Mouse (Mus musculus) midbrain, embryonic 10.5 days (tissue): ENCODE measurements around the gene Pitpnm3. TPM values are rescaled to one million over a fixed set of nuclear protein-coding genes. Genes with fewer than 3 reads are reported as not detected.

Source experiments
- DNase-seq: peaks from one replicate; pipeline ENCODE4 v3.0.0-alpha.2; 2017; ENCODE audit warnings: low spot score
- H3K27ac ChIP-seq: fragments of 300-500 bp; sonication (generic); replicated peaks from 2 replicates; pipeline ENCODE4 v1.5.1; 2016; ENCODE audit warnings: mild to moderate bottlenecking
- H3K27me3 ChIP-seq: fragments of 300-500 bp; sonication (generic); 2 replicates; pipeline ENCODE4 v1.6.1; 2016; ENCODE audit warnings: low read depth, mild to moderate bottlenecking; ENCODE audit not compliant: poor library complexity, severe bottlenecking
- H3K36me3 ChIP-seq: fragments of 300-500 bp; sonication (generic); 2 replicates; pipeline ENCODE4 v1.6.1; 2016; ENCODE audit warnings: mild to moderate bottlenecking, moderate library complexity
- H3K4me1 ChIP-seq: fragments of 300-500 bp; sonication (generic); 2 replicates; pipeline ENCODE4 v1.6.1; 2016
- H3K4me3 ChIP-seq: fragments of 300-500 bp; sonication (generic); 2 replicates; pipeline ENCODE4 v1.5.1; 2016; ENCODE audit warnings: mild to moderate bottlenecking, moderate library complexity
- H3K9me3 ChIP-seq: fragments of 300-500 bp; sonication (generic); replicated peaks from 2 replicates; pipeline ENCODE4 v1.6.1; 2016; ENCODE audit warnings: mild to moderate bottlenecking
- WGBS: fragments of 180-500 bp; shearing (Covaris S2); methylation state at CpG from one replicate; pipeline ENCODE4 v1.1.7; 2016; 5-methylcytosine and 5-hydroxymethylcytosine counted together
- polyA plus RNA-seq: library from polyadenylated mRNA; unstranded; fragments of >200 nt; fragmentation: Nextera tagmentation; extraction: Ambion mirVana; gene quantifications from 2 replicates; pipeline ENCODE4 v1.2.1, GENCODE M21; 2016

The Pitpnm3 gene
- polyA plus RNA-seq, 1 experiment from 2014 or later, result 0.10 TPM

DNA sequence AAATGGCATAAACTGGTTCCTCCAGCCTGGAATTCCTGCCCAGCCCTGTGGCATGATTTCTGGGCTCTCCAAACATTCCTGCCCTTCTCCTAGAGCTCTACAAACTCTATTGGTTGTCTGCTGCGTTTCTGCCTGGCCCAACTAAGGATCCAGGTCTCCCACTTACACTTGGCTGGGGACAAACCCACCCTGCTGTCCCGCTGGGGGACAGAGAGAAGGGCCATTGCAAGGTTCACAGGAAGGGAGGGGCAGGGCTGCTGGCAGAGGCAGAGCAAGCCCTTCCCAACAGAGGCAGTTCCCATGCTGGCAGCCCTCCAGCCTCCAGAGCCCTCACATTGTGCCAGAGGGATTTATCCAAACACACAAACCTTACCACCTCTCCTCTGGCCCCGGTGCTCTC lies 3.3 kb downstream of the Pitpnm3 start:
- 39% methylated on average over 3 of the region's 3 CpGs for WGBS
- no peak overlapping the region for H3K4me3 ChIP-seq
- peaks cover 71% of the 10 kb centered on the region for H3K27me3 ChIP-seq
- H3K9me3 ChIP-seq, result no peaks in the 10 kb centered on the region
- no peak for DNase-seq
- no peak overlapping the region for H3K27ac ChIP-seq
- peaks cover 39% of the 10 kb centered on the region for H3K4me1 ChIP-seq
- H3K36me3 ChIP-seq, result no peaks in the 10 kb centered on the region

DNA sequence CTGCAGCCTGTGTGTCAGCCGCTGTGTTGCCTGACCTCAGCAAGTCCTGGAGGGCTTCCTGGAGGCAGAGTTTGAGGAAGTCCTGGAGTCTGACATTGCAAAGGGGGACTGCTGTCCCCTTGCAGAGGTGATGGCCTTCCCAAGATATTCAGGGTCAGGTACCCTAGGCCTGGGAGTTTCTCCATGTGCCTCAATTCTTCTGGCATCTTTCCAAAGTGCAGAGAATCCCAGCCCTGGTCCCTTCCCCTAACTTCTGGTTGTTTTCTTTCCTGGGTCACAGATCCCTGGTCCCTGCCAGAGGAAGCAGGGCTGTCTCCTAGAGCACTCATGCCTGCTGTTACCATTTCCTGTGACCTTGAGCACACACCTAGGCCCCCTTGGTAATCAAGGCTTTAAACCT lies 3.9 kb downstream of the Pitpnm3 start:
- H3K4me1 ChIP-seq, result peaks cover 39% of the 10 kb centered on the region
- H3K36me3 ChIP-seq, result no peaks in the 10 kb centered on the region
- no peak for DNase-seq
- no peak overlapping the region for H3K4me3 ChIP-seq
- no peak overlapping the region for H3K27ac ChIP-seq
- H3K27me3 ChIP-seq, result peaks cover 65% of the 10 kb centered on the region
- 90% methylated on average over 1 of the region's 1 CpGs for WGBS
- H3K9me3 ChIP-seq, result no peaks in the 10 kb centered on the region

- WGBS, result 87% methylated on average over 3 of the region's 3 CpGs
- Histone ChIP-seq H3K27me3 (peaks cover 57% of the 10 kb centered on the region), H3K9me3 (no peaks in the 10 kb centered on the region), H3K27ac (no peak overlapping the region), H3K36me3 (no peaks in the 10 kb centered on the region), H3K4me3 (no peak overlapping the region), H3K4me1 (peaks cover 31% of the 10 kb centered on the region)
- no peak for DNase-seq
Observed at GRCm38 (mm10) chr11:72130905-72131304, 4.7 kb downstream of the Pitpnm3 start.

- Histone ChIP-seq H3K36me3 (no peaks in the 10 kb centered on the region), H3K4me3 (no peak overlapping the region), H3K27me3 (peaks cover 53% of the 10 kb centered on the region), H3K9me3 (no peaks in the 10 kb centered on the region), H3K4me1 (peaks cover 27% of the 10 kb centered on the region), H3K27ac (no peak overlapping the region)
- 74% methylated on average over 3 of the region's 3 CpGs for WGBS
- no peak for DNase-seq
Observed at GRCm38 (mm10) chr11:72130472-72130871, 5.1 kb downstream of the Pitpnm3 start.

- H3K27me3 ChIP-seq, result peaks cover 48% of the 10 kb centered on the region
- H3K4me1 ChIP-seq, result peaks cover 22% of the 10 kb centered on the region
- no peaks in the 10 kb centered on the region for H3K36me3 ChIP-seq
- 7% methylated on average over 11 of the region's 11 CpGs for WGBS
- H3K4me3 ChIP-seq, result peak overlapping the region; percentile 9; the same call in 1 of the 2 replicates
- no peak for DNase-seq
- no peak overlapping the region for H3K27ac ChIP-seq
- no peaks in the 10 kb centered on the region for H3K9me3 ChIP-seq
Observed at GRCm38 (mm10) chr11:72130021-72130420, 5.6 kb downstream of the Pitpnm3 start.

DNA sequence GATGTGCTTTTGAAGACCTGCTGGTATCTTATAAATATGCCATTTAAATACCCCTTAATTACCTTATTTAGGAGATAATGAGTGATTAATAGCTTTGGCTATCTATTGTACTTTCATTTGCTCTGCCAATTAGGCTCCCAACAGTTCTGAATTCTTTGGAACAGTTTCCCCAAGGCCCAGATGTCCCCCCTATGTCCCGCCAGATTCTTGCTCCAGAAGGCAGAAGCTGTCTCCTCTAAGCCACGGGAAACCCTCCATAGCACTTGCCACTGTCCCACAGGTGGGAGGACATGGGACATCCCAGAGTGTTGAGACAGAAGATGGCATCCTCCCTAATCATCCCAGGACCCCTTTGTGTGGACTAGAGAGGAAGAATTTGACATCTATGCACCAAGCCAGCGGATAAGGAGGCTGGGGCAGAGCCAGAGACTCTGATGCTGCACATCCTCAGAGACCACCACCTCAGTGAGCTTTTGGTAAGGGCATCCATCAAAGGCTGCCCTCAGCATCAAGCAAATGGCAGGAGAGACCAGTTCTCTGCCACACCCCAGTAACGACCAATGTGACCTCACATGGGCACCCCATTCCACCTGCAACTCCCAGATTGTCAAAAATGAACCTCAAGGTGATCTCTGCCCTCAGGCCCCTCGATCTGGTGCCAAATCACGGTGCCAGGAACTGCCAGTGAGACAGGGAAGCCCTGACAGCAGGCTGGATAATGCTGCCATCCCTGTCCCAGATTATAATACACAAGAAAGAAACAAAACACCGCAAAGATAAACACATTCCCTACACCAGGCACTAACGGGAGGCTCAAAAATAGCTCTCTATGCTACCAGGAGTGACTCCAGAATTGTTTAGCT lies 6.3 kb downstream of the Pitpnm3 start:
- Histone ChIP-seq H3K4me1 (peaks cover 19% of the 10 kb centered on the region), H3K27me3 (peaks cover 41% of the 10 kb centered on the region), H3K27ac (no peak overlapping the region), H3K9me3 (no peaks in the 10 kb centered on the region), H3K4me3 (no peak overlapping the region), H3K36me3 (no peaks in the 10 kb centered on the region)
- 75% methylated on average over 8 of the region's 8 CpGs for WGBS
- DNase-seq, result no peak

- no peak for DNase-seq
- Histone ChIP-seq H3K9me3 (no peaks in the 10 kb centered on the region), H3K27ac (no peak overlapping the region), H3K36me3 (no peaks in the 10 kb centered on the region), H3K4me3 (no peak overlapping the region), H3K4me1 (peaks cover 19% of the 10 kb centered on the region), H3K27me3 (peaks cover 24% of the 10 kb centered on the region)
- WGBS, result 74% methylated on average over 5 of the region's 5 CpGs
Observed at GRCm38 (mm10) chr11:72127450-72128189, 8.0 kb downstream of the Pitpnm3 start.

- WGBS, result 77% methylated on average over 3 of the region's 3 CpGs
- no peak for DNase-seq
- H3K27ac ChIP-seq, result no peak overlapping the region; the same call in 1 of the 2 replicates
Observed at GRCm38 (mm10) chr11:72125781-72126180, 9.8 kb downstream of the Pitpnm3 start.

GRCm38 (mm10) chr11:72123531-72123930 lies 12.0 kb downstream of the Pitpnm3 start:
- DNase-seq, result no peak
- peaks cover 7% of the 10 kb centered on the region for H3K4me1 ChIP-seq
- no peaks in the 10 kb centered on the region for H3K9me3 ChIP-seq
- H3K4me3 ChIP-seq, result no peak overlapping the region
- 82% methylated on average over 4 of the region's 4 CpGs for WGBS
- no peaks in the 10 kb centered on the region for H3K36me3 ChIP-seq
- no peak overlapping the region for H3K27ac ChIP-seq
- H3K27me3 ChIP-seq, result no peaks in the 10 kb centered on the region

More at GRCm38 (mm10) chr11:72125781-72126180, 9.8 kb downstream of the Pitpnm3 start:
- Histone ChIP-seq H3K9me3 (no peaks in the 10 kb centered on the region), H3K4me1 (peaks cover 19% of the 10 kb centered on the region), H3K4me3 (no peak overlapping the region), H3K27me3 (0 out of 2 replicates have a peak, but pooled peaks cover 6% of the 10 kb centered on the region), H3K36me3 (no peaks in the 10 kb centered on the region)

- 89% methylated on average over 6 of the region's 6 CpGs for WGBS
- H3K4me3 ChIP-seq, result no peak overlapping the region
- no peaks in the 10 kb centered on the region for H3K27me3 ChIP-seq
- H3K9me3 ChIP-seq, result no peaks in the 10 kb centered on the region
- H3K4me1 ChIP-seq, result peaks cover 17% of the 10 kb centered on the region
- DNase-seq, result no peak
- H3K36me3 ChIP-seq, result no peaks in the 10 kb centered on the region
- no peak overlapping the region for H3K27ac ChIP-seq
Observed at GRCm38 (mm10) chr11:72120354-72120753, 15.2 kb downstream of the Pitpnm3 start.

DNA sequence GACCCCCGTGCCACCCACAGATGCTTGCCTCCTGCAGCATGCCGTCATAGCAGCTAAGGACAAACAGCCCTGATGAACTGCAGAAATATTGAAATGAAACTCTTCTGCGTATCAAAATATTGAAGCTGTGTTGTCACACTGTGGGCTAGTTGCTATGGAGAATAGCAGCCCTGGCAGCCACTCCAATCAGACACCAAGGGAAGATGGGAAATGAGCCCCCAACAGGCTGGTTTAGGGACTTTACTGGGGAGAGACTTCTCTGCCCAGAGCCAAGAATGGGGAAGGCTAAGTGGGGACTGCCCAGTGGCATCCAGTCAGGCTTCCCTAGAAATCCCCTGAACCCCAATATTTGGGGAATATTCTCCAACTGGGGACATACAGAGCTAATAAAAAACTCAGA lies 16.9 kb downstream of the Pitpnm3 start:
- peaks cover 23% of the 10 kb centered on the region for H3K4me1 ChIP-seq
- H3K27me3 ChIP-seq, result no peaks in the 10 kb centered on the region
- no peak overlapping the region for H3K4me3 ChIP-seq
- WGBS, result 89% methylated on average over 3 of the region's 3 CpGs
- DNase-seq, result no peak
- H3K27ac ChIP-seq, result no peak overlapping the region
- no peaks in the 10 kb centered on the region for H3K9me3 ChIP-seq
- no peaks in the 10 kb centered on the region for H3K36me3 ChIP-seq

- H3K4me1 ChIP-seq, result peaks cover 26% of the 10 kb centered on the region
- DNase-seq, result no peak
Observed at GRCm38 (mm10) chr11:72113296-72113695, 22.3 kb downstream of the Pitpnm3 start.

DNA sequence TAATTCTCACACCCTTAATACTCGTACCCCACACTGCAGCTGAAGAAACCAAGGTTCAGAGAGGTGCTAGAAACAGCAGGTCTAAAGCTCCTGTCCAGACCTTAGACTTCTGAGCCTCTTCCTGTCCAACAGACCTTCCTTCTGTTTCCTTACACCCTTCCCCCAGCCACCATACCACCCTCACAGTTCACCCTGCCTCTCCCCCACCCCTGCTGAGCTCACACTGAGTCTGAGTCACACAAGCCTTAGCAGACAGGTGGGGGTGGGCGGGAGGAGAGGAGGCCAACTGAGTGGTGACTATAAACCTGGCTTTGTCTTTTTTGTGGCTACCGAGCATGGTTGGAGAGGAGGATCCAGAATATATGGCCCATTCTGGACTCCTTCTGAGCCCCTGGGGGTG lies 24.9 kb downstream of the Pitpnm3 start:
- Histone ChIP-seq H3K4me1 (peaks cover 16% of the 10 kb centered on the region), H3K4me3 (no peak overlapping the region), H3K36me3 (no peaks in the 10 kb centered on the region), H3K27me3 (no peaks in the 10 kb centered on the region), H3K27ac (no peak overlapping the region), H3K9me3 (no peaks in the 10 kb centered on the region)
- 57% methylated on average over 3 of the region's 3 CpGs for WGBS
- no peak for DNase-seq

More at GRCm38 (mm10) chr11:72113296-72113695, 22.3 kb downstream of the Pitpnm3 start:
- Histone ChIP-seq H3K27me3 (no peaks in the 10 kb centered on the region), H3K9me3 (no peaks in the 10 kb centered on the region), H3K4me3 (no peak overlapping the region), H3K27ac (no peak overlapping the region), H3K36me3 (no peaks in the 10 kb centered on the region)
- 69% methylated on average over 4 of the region's 4 CpGs for WGBS
